Mouse (Mus musculus) lung, postnatal 10 days (tissue): ENCODE data around the gene Uqcrh.

ENCODE experiments used
- DNase-seq: peaks from one replicate; pipeline ENCODE4 v3.0.0; 2021

Uqcrh gene

GRCm38 (mm10) chr4:116053399-116053961, 21.4 kb downstream of the Uqcrh start, which contains the start of gene Nsun4:
Nsun4 (minus strand) TSS chr4:116053876.
- DNase-seq = peak; percentile 95

DNA sequence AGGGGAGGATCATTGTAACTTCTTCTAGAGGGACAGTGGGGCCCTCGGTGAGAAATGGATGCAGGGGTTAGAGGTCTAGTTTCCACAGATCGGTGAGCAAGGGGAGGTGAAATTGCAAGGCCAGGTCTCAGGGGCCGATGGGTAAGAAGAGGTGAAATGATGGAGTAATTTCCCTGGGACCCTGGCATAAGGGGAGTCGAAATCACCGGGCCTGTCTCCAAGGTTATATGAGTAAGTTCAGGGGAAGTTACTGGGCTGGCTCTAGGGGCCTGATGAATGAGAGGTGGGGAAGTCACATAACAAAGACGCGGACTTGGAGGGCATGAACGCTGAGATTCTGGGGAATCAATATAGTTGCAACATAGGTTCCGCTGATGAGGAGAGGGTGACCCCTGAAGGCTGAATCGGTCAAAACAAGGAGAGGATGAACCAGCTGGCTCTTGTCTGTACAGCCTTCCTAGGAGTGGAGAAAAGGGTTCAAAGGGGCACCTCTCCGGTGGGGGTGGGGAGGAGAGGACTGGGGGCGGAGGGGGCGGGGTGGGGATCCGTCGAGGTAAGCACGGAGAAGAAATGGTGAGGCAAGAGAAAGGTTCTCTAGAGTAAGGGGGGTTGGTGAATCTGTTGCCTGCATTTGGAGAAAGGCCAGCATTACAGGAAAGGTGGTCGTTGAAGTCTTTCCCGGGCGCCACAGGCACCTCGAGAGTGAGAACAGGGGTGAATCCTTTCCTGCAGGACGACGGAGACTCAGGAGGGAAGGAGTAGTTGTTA, 22.2 kb downstream of the Uqcrh start:
- peak; percentile 77 for DNase-seq

GRCm38 (mm10) chr4:116049211-116049610, 25.7 kb downstream of the Uqcrh start:
- DNase-seq = no peak

GRCm38 (mm10) chr4:116048130-116048920, 26.5 kb downstream of the Uqcrh start:
- peak; percentile 87 for DNase-seq

DNA sequence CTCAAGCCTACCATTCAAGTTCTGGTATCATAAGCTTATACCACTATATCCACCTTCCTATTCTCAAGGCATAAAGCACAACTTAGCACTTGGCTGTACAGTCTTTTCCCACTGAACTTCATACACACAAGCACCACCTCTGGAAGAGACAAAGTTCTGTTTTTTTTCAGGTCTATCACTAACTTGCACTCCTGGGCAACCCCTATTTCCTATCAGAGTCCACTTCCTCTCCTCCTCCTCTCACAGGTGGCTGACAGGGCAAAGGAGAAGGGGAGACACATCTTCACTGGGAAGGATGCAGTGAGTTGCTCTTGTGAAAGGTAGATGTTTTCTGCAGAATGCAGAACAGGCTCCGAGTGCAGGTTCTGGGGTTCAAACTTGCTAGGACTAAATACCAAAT, 27.2 kb downstream of the Uqcrh start:
- DNase-seq = no peak

- no peak for DNase-seq
Measured at GRCm38 (mm10) chr4:116046604-116047003, 28.3 kb downstream of the Uqcrh start.

- no peak for DNase-seq
Measured at GRCm38 (mm10) chr4:116042186-116042585, 32.7 kb downstream of the Uqcrh start.

DNA sequence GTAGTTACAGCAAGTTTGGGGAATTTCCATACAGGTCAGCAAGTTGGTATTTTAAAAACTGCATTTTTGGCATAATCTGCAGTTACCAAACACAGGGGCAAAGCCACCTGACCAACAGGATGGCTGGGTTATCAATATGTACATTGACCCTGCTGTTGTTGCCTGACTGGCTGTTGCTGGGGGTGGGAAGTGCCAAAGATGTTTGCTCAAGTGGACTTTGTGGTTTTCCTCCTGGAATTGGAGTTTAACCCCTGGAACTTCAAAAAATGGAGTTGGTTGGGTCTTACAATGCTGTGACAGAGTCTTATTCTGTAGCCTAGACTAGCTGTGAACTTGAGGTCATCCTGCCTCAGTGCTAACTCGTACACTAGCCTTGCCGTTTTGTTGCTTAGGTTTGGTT, 34.4 kb downstream of the Uqcrh start:
- DNase-seq = no peak

GRCm38 (mm10) chr4:116033374-116033773, 41.5 kb downstream of the Uqcrh start:
- no peak for DNase-seq

DNA sequence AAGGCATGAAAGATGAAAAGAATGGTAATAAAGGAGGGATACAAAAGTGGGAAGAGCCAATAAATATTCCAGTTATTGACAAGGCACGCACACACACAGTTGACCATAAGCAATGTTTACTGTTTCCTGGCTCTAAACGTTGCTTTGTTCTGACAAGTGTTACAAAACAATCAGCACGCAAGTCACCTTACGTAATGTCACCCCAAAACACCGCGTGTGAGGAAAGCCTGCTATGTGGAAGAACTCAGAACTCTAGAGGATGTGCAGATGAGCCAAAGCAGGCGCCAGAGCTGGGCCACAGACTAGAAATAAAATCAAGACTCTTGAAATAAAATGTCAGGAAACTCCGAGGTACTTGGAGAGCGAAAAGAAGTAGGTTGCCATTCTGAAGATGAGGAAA, 42.0 kb downstream of the Uqcrh start:
- no peak for DNase-seq

DNA sequence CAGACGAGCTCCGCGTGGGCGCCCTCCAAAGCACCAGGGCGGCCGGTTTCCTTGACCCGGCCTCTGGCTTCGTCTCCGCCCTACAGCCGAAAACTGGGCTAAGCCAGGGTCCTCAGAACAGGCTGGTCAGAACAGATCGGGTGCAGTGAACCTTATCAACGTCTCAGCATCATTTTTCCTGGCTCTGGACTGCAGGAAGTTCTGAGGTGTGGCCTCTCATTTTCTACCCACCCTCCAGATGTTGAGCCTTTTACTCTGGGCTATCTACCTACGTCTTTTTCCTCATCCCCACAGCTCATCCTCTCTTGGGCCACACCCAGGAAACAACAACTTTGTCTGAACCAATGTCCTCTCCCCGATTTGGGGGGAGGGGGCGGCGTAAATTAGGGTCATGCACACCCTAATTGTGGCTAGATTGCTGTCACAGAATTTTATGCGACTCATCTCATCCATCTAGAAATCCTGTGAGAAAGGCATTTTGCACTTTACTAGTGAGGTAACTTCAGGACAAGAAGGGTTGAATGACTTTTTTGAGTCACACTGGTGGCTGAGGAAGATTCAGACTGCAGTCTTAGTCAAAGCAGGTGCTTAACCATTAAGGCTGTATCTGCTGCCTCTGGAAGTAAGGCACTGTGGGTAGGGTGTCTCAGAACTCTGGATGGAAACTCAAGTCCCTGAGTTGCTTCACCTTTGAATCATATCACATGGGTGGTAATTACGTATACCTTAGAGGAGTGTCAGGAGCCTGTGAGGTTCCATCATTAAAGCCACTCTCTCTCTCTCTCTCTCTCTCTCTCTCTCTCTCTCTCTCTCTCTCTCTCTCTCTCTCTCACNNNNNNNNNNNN, 56.7 kb downstream of the Uqcrh start, which contains the start of gene Faah:
TSS of gene Faah (minus strand) at position 25 of the 845 bp plus-strand sequence.
- DNase-seq = no peak

- peak; percentile 81 for DNase-seq
Measured at GRCm38 (mm10) chr4:116017300-116017901, 57.5 kb downstream of the Uqcrh start.
